Mouse (Mus musculus): ENCODE measurements around the gene 4930572O03Rik.
"Not testable (repeated sequence)": the region's sequence is repeated elsewhere in the genome, so short reads cannot be mapped to it uniquely, and the experiment has no call there.

GRCm38 (mm10) chr5:15702891-15703290 is 46.0 kb upstream of the 4930572O03Rik start:
- TF ChIP-seq CTCF (IDR thresholded peaks at IDR 0.05; ENCODE audit: low read depth, low read length); POLR2A (IDR thresholded peaks at IDR 0.05; ENCODE audit: borderline replicate concordance, low read depth, low read length): not testable (repeated sequence)

All from bone marrow macrophage, adult 2 months (primary cell).